Mouse (Mus musculus): ENCODE measurements at regions not wholly inside any gene's neighbourhood (a gene's known extent, or its start where the extent isn't known, plus 50 kb on each side); places are given as distances from the start of the nearest gene placed in this dataset.

DNA sequence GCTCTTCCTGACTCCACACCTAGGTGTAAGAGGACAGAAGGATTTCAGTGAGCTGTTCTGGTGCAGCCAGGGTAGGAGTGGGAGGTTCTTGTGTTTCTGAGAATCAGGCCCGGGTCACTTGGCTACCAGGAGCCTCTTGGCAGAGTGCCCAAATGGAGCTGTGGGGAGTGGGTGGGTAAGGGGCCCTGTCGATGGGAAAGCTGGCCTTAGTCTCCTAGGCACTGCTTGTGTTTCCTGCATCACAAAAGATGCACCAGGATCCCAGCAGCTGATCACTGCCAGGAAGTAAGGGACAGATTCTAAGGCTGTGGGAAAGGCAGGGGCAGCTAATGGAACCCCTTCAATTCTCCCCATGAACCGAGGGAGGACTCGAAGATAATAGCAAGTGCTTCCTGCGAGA, 107.1 kb upstream of the Pard3b start:
- TF ChIP-seq CTCF (IDR thresholded peaks at IDR 0.05) = no peak
- no peak for TF ChIP-seq EP300 (IDR thresholded peaks at IDR 0.05)

All from lung, postnatal 0 days (tissue).